Mouse (Mus musculus): Measurements from ENCODE around the gene Lrrc4. TPM values are rescaled to one million over a fixed set of nuclear protein-coding genes. Genes with fewer than 3 reads are reported as not detected.

The Lrrc4 gene
- polyA plus RNA-seq, 1 experiment, result 65.1 TPM

GRCm38 (mm10) chr6:28822296-28822695 is 9.3 kb downstream of the Lrrc4 start:
- H3K4me1 ChIP-seq (ENCODE audit: control insufficient read depth, insufficient read depth, low read length), result peaks cover 23% of the 10 kb centered on the region
- no peak overlapping the region for H3K4me3 ChIP-seq (ENCODE audit: insufficient read depth, low read length)
- TF ChIP-seq CTCF (IDR thresholded peaks at IDR 0.05; ENCODE audit: extremely low read depth, insufficient read depth, low read length), result 0 out of 2 replicates have a peak, but pooled peaks have one; percentile 4
- TF ChIP-seq POLR2A (IDR thresholded peaks at IDR 0.05; ENCODE audit: extremely low read depth, insufficient read depth, low read length), result no peak
- H3K27ac ChIP-seq (ENCODE audit: insufficient read depth, low read length), result no peak overlapping the region

GRCm38 (mm10) chr6:28819509-28820358 is 11.8 kb downstream of the Lrrc4 start:
- H3K4me3 ChIP-seq (ENCODE audit: insufficient read depth, low read length), result no peak overlapping the region
- H3K27ac ChIP-seq (ENCODE audit: insufficient read depth, low read length), result peak overlapping the region; percentile 23
- no peak for TF ChIP-seq CTCF (IDR thresholded peaks at IDR 0.05; ENCODE audit: extremely low read depth, insufficient read depth, low read length)
- TF ChIP-seq POLR2A (IDR thresholded peaks at IDR 0.05; ENCODE audit: extremely low read depth, insufficient read depth, low read length), result no peak
- H3K4me1 ChIP-seq (ENCODE audit: control insufficient read depth, insufficient read depth, low read length), result peaks cover 19% of the 10 kb centered on the region

GRCm38 (mm10) chr6:28817039-28817438 is 14.5 kb downstream of the Lrrc4 start:
- Histone ChIP-seq H3K4me3 (ENCODE audit: insufficient read depth, low read length) (no peak overlapping the region), H3K27ac (ENCODE audit: insufficient read depth, low read length) (peak overlapping the region; percentile 4; the same call in 1 of the 2 replicates), H3K4me1 (ENCODE audit: control insufficient read depth, insufficient read depth, low read length) (peaks cover 19% of the 10 kb centered on the region)
- TF ChIP-seq CTCF (IDR thresholded peaks at IDR 0.05; ENCODE audit: extremely low read depth, insufficient read depth, low read length) (no peak), POLR2A (IDR thresholded peaks at IDR 0.05; ENCODE audit: extremely low read depth, insufficient read depth, low read length) (no peak)

- no peak overlapping the region for H3K27ac ChIP-seq (ENCODE audit: insufficient read depth, low read length)
- peaks cover 13% of the 10 kb centered on the region for H3K4me1 ChIP-seq (ENCODE audit: control insufficient read depth, insufficient read depth, low read length)
- no peak for TF ChIP-seq CTCF (IDR thresholded peaks at IDR 0.05; ENCODE audit: extremely low read depth, insufficient read depth, low read length)
- no peak for TF ChIP-seq POLR2A (IDR thresholded peaks at IDR 0.05; ENCODE audit: extremely low read depth, insufficient read depth, low read length)
- no peak overlapping the region for H3K4me3 ChIP-seq (ENCODE audit: insufficient read depth, low read length)
Observed at GRCm38 (mm10) chr6:28814895-28815294, 16.7 kb downstream of the Lrrc4 start.

GRCm38 (mm10) chr6:28813057-28813456 is 18.5 kb downstream of the Lrrc4 start:
- peaks cover 9% of the 10 kb centered on the region for H3K4me1 ChIP-seq (ENCODE audit: control insufficient read depth, insufficient read depth, low read length)
- no peak overlapping the region for H3K4me3 ChIP-seq (ENCODE audit: insufficient read depth, low read length)
- TF ChIP-seq CTCF (IDR thresholded peaks at IDR 0.05; ENCODE audit: extremely low read depth, insufficient read depth, low read length) (no peak), POLR2A (IDR thresholded peaks at IDR 0.05; ENCODE audit: extremely low read depth, insufficient read depth, low read length) (no peak)
- H3K27ac ChIP-seq (ENCODE audit: insufficient read depth, low read length), result peak overlapping the region; percentile 62; the same call in 1 of the 2 replicates

- TF ChIP-seq CTCF (IDR thresholded peaks at IDR 0.05; ENCODE audit: extremely low read depth, insufficient read depth, low read length) (no peak), POLR2A (IDR thresholded peaks at IDR 0.05; ENCODE audit: extremely low read depth, insufficient read depth, low read length) (no peak)
- no peak overlapping the region for H3K4me3 ChIP-seq (ENCODE audit: insufficient read depth, low read length)
- H3K27ac ChIP-seq (ENCODE audit: insufficient read depth, low read length), result 0 out of 2 replicates have a peak overlapping the region, but pooled peaks have one; percentile 12
- peaks cover 6% of the 10 kb centered on the region for H3K4me1 ChIP-seq (ENCODE audit: control insufficient read depth, insufficient read depth, low read length)
Observed at GRCm38 (mm10) chr6:28804751-28805150, 26.8 kb downstream of the Lrrc4 start.

GRCm38 (mm10) chr6:28803678-28804279 is 27.8 kb downstream of the Lrrc4 start:
- Histone ChIP-seq H3K4me1 (ENCODE audit: control insufficient read depth, insufficient read depth, low read length) (peaks cover 6% of the 10 kb centered on the region), H3K4me3 (ENCODE audit: insufficient read depth, low read length) (no peak overlapping the region), H3K27ac (ENCODE audit: insufficient read depth, low read length) (0 out of 2 replicates have a peak overlapping the region, but pooled peaks have one; percentile 7)
- no peak for TF ChIP-seq POLR2A (IDR thresholded peaks at IDR 0.05; ENCODE audit: extremely low read depth, insufficient read depth, low read length)
- no peak for TF ChIP-seq CTCF (IDR thresholded peaks at IDR 0.05; ENCODE audit: extremely low read depth, insufficient read depth, low read length)

GRCm38 (mm10) chr6:28800976-28801375 is 30.6 kb downstream of the Lrrc4 start:
- Histone ChIP-seq H3K27ac (ENCODE audit: insufficient read depth, low read length) (no peak overlapping the region), H3K4me3 (ENCODE audit: insufficient read depth, low read length) (no peak overlapping the region), H3K4me1 (ENCODE audit: control insufficient read depth, insufficient read depth, low read length) (peaks cover 6% of the 10 kb centered on the region)
- TF ChIP-seq POLR2A (IDR thresholded peaks at IDR 0.05; ENCODE audit: extremely low read depth, insufficient read depth, low read length) (no peak), CTCF (IDR thresholded peaks at IDR 0.05; ENCODE audit: extremely low read depth, insufficient read depth, low read length) (no peak)

GRCm38 (mm10) chr6:28799818-28800217 is 31.7 kb downstream of the Lrrc4 start:
- no peak overlapping the region for H3K4me3 ChIP-seq (ENCODE audit: insufficient read depth, low read length)
- no peak overlapping the region for H3K27ac ChIP-seq (ENCODE audit: insufficient read depth, low read length)
- peaks cover 5% of the 10 kb centered on the region for H3K4me1 ChIP-seq (ENCODE audit: control insufficient read depth, insufficient read depth, low read length)
- TF ChIP-seq POLR2A (IDR thresholded peaks at IDR 0.05; ENCODE audit: extremely low read depth, insufficient read depth, low read length), result no peak
- TF ChIP-seq CTCF (IDR thresholded peaks at IDR 0.05; ENCODE audit: extremely low read depth, insufficient read depth, low read length), result no peak

All from cortical plate, adult 2 months (tissue).